Mouse (Mus musculus): ENCODE measurements around the gene Oxct2b. TPM values are rescaled to one million over a fixed set of nuclear protein-coding genes. Genes with fewer than 3 reads are reported as not detected.
"Not testable (repeated sequence)": the region's sequence is repeated elsewhere in the genome, so short reads cannot be mapped to it uniquely, and the experiment has no call there.

Oxct2b gene
- total RNA-seq (2017), result not detected in 2 replicates

DNA sequence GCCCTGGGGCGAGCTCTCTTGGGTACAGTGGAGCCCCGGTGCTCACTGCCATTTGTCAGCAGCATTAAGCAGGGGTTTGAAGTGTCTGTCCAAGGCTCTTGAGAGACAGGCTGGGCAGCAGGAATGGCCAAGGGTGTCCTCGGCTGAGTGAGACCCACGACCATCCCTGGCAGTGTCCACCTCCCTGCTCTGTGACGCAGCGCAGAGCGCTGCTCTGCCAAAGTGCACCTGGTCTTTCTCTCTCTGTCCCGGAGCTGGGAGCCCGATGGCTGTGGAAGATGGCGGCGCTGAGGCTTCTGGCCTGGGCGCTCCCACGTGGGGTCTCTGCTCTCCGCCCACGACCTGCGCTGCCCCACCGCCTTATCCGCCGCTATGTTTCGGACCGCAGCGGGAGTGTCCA, at the start of gene Oxct2b:
Gene Oxct2b (plus strand): TSS at position 256 of the 400 bp plus-strand sequence.
- peak in 1 of 2 experiments; percentile 10; a peak in 1 of 4 replicates for ATAC-seq (replicated peaks in 1 of 2; ENCODE audit: insufficient read depth in 1 of 2, low FRiP score in 2 of 2, low TSS enrichment in 1 of 2, low read depth in 1 of 2, poor library complexity in 2 of 2, severe bottlenecking in 2 of 2)

DNA sequence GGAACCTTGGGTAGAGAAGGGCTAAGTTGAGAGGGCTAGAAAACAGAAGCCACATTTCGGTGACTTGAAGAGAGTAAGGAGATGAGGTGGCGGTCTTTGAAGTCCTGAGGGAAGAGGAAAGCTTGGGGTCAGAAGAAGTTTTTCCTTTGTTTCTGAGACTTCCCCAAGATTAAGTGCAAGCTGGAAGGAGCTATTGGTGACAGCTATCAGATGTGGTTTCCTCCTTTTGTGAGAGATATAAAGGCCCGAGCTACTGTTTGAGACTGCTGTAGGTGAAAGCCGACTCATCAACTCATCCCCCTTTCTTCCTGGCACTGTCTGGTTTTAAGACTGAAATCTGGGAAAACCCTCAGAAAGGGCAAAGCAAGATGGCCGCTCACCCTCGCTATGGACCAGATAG, 47.4 kb upstream of the Oxct2b start:
- no peak for ATAC-seq (replicated peaks in 1 of 2; ENCODE audit: insufficient read depth in 1 of 2, low FRiP score in 2 of 2, low TSS enrichment in 1 of 2, low read depth in 1 of 2, poor library complexity in 2 of 2, severe bottlenecking in 2 of 2)

DNA sequence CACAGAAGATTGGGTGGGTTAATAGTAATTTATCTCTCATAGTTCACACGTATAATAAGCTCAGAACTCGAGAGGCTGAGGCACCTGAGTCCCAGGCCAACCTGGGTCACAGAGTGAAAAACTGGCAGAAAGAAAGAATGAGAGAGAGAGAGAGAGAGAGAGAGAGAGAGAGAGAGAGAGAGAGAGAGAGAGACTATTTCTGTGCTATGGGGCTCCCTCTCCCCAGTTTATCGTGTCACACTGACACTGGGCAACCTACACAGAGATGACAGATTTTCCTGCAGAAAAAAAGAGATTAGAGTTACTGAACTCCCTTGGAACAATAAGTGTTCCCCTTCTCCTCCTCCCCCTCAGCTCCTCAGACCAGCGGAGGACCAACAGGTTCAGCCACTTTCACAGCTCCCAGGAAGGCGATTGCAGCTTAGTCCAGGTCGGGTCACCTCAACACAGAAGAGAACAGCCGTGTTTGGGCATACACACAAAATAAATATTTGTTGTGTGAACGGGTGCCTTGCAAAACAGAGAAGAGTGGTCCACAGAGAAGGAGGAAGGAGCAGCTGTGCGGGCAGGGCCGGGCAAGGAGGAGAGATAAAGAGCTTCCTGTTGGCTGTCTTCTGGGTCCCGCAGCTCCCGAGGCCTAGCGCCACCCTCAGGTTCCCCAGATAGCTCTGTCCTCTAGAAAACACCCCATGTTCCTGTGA, 44.6 kb upstream of the Oxct2b start:
- peak; percentile 96 to 97 for ATAC-seq (replicated peaks in 1 of 2; ENCODE audit: insufficient read depth in 1 of 2, low FRiP score in 2 of 2, low TSS enrichment in 1 of 2, low read depth in 1 of 2, poor library complexity in 2 of 2, severe bottlenecking in 2 of 2)

DNA sequence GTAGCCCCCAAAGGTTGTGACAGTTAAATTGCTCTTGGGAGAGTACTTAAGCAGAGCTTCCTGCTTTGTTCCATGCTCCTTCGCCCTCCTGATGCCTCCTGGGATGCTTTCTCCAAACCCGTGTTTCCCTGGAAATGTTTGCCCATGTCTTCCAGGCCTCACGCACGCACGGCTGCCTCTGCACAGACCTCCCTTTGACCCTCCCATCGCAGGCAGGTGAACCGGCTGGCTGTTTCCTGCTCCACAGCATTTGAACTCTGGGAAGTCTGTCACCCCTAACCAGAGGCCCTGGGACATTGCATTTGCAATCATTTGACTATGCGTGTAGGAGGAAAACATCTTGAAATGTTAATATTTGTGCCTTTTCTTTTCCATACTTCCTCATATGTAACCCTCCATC, 39.1 kb upstream of the Oxct2b start:
- no peak for ATAC-seq (replicated peaks in 1 of 2; ENCODE audit: insufficient read depth in 1 of 2, low FRiP score in 2 of 2, low TSS enrichment in 1 of 2, low read depth in 1 of 2, poor library complexity in 2 of 2, severe bottlenecking in 2 of 2)

DNA sequence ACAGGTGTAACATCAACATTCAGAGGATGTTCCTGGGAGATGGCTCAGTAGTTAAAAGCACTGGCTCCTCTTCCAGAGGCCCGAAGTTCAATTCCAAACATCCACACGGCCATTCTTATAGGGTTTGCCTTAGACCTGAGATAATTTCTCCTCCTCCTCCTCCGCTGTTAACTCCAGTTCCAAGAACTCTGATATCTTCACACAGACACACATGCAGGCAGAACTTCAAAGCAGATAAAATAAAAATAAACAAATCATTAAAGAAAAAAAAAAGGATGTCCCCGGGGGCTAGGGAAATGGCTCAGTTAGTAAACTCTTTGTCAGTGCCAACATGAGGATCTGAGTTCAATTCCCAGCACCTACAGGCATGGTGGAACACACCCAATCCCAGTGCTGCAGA, 37.8 kb upstream of the Oxct2b start:
- no peak for ATAC-seq (replicated peaks in 1 of 2; ENCODE audit: insufficient read depth in 1 of 2, low FRiP score in 2 of 2, low TSS enrichment in 1 of 2, low read depth in 1 of 2, poor library complexity in 2 of 2, severe bottlenecking in 2 of 2)

DNA sequence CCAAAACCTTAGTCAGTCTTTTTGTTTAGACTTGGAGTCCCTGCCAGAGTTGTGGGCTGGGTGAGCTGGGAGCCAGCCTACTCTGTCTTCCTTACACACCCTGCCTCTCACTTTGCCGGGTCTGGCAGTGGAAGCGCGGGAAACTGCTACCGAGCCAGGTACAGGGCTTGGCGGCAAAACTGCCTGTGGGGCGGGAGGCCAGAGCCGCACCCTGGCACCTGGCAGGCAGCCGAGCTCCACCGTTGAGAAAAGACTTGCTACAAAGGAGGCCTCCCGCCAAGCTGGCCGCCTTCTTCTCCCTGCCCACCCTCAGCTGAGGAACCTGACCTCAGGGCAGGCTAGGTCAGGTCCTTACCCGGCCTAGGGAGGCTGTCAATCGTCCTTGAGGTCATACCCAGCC, 35.3 kb upstream of the Oxct2b start:
- no peak for ATAC-seq (replicated peaks in 1 of 2; ENCODE audit: insufficient read depth in 1 of 2, low FRiP score in 2 of 2, low TSS enrichment in 1 of 2, low read depth in 1 of 2, poor library complexity in 2 of 2, severe bottlenecking in 2 of 2)

DNA sequence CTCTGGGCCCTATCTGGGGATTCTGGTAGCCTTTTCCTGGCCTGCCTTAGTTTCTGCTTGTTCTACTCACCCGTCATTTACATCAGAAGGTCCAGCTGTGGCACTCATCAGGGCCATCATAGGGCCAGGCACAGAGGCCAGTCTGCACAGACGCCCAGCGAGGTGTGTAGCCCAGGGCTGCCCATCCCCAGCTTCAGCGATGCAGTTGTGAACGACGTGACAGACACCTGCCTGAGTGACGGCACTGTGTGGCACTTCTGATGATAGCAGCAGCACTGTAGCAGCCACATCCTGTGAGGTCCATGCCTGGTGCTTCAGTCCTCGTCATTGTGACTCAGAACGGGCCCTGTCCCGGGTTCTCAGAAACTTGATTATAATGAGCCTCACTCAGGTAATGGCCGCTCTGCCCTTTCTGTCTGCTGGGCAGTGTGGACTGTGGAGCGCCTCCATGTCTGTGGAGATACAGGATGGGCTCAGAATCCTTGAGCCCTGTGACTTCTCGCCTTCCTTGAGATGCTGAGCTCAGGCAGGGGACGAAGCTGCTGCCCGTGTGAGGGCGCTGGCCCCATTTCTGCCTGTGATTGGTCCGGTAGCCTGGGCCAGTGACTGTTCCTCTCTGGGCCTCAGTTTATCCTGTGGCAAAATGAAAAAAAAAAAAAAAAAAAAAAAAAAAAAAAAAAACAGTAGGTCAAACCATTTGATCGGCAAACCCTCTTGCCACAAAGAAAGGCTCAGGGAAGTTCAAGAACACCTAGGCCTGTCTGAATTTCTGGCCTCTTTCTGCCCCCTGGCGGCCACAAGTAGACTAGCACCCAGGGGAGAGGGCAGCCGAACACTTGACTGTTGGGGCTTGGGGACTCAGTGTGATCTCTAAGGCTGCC, 33.5 kb upstream of the Oxct2b start:
- ATAC-seq (replicated peaks in 1 of 2; ENCODE audit: insufficient read depth in 1 of 2, low FRiP score in 2 of 2, low TSS enrichment in 1 of 2, low read depth in 1 of 2, poor library complexity in 2 of 2, severe bottlenecking in 2 of 2), result peak; percentile 76 to 81; a peak in 3 of 4 replicates

DNA sequence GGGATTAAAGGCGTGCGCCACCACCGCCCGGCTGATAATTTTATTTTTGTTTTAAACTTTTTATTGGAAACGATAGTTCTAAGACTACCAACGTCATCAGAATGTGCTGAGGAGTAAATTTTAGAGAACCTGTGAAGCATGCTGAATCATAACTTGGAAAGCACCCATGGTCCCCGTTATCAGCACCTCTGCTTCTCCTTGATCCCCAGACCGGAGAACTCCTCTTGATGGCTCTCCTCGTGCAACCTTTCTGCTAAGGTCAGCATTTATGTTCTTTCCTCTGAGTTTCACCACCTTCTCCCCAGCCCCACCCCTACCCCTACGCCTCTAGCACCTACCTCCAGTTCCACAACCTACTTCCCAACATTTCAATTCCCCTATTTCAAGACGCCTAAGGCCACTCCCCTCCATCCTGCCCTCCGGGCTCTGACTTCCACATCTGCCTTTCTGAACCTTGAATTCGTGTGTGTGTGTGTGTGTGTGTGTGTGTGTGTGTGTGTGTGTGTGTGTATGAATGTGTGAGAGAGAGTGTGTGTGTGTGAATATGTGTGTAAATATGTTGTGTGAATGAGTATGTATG, 32.7 kb upstream of the Oxct2b start:
- ATAC-seq (replicated peaks in 1 of 2; ENCODE audit: insufficient read depth in 1 of 2, low FRiP score in 2 of 2, low TSS enrichment in 1 of 2, low read depth in 1 of 2, poor library complexity in 2 of 2, severe bottlenecking in 2 of 2), result no peak

DNA sequence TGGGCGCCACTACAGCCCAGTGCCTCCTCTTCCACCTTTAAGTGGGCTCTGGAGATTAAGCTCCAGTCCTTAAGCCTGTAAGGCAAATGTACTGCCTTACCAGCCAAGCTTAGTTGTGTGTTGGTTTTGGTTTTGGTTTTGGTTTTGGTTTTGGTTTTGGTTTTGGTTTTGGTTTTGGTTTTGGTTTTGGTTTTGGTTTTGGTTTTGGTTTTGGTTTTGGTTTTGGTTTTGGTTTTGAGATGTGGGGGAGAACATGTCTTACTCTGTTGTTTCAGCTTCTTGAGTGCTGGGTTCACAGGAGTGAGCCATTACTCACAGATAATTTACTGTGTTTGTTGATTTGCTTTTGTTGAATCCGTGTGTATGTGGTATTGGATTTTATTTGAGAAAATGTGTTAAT, 30.8 kb upstream of the Oxct2b start:
- ATAC-seq (replicated peaks in 1 of 2; ENCODE audit: insufficient read depth in 1 of 2, low FRiP score in 2 of 2, low TSS enrichment in 1 of 2, low read depth in 1 of 2, poor library complexity in 2 of 2, severe bottlenecking in 2 of 2), result no peak

DNA sequence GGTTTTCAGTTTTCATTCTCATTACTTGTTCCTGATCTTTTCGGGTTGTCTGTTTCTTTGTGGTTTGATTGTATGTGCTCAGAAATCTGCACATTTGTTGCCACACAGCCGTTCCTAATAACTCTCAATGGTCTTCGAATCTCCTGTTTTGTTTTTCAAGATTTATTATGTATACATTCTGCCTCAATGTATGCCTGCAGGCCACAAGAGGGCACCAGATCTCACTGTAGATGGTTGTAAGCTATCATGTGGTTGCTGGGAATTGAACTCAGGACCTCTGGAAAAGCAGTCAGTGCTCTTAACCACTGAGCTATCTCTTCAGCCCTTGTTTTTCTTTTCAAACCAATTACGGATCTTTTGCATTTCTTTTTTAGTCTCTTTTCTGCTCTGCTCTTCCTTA, 29.7 kb upstream of the Oxct2b start:
- ATAC-seq (replicated peaks in 1 of 2; ENCODE audit: insufficient read depth in 1 of 2, low FRiP score in 2 of 2, low TSS enrichment in 1 of 2, low read depth in 1 of 2, poor library complexity in 2 of 2, severe bottlenecking in 2 of 2), result no peak

DNA sequence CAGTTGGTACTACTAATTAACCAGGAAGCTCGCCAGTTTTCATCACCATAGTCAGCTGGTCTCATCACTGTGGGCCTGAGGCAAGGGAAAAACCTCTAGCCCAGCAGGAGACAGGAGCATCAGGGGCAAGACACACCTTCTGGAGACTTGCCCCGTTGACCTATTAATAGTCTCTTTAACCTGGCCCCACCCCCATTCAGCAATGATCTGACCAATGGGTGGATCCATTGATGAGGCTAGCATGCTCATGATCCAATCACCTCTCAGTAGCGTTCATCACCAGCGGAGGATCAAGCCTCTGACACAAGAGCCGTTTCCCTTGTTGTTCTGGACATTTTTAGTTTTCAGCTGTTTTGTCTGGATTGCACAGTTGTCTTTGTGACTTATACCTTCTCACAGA, 23.4 kb upstream of the Oxct2b start:
- ATAC-seq (replicated peaks in 1 of 2; ENCODE audit: insufficient read depth in 1 of 2, low FRiP score in 2 of 2, low TSS enrichment in 1 of 2, low read depth in 1 of 2, poor library complexity in 2 of 2, severe bottlenecking in 2 of 2), result no peak

DNA sequence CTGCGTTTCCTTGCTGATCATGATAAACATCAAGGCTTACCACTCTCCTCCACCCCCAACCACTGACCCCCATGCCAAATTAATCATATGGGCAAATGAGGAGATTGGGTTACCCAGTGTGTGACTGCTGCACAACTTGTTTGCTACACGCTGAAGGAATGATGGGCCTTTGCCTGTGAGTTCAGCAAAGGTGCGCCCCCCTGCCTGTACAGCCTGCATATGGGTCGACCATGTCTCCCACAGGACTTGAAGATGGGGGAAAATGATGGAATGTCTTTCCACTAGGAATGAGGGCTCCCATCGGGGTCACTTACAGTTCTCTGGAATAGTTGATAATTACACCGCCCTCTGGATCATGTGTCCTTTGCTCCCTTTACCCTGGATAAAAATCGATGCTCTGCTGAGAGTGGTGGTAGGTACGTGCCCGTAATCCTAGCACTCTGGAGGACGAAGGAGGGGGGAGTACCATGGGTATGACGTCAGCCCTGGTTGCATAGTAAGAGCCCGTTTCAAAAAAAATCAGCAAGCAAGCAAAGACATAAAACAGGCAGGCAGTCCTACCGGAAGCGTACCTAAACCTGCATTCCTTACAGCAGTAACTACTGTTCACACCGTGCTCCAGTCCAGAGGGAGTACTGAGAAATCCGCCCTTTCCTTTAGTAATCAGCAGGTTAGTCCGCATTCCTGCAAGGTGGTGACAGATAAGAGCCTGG, 22.8 kb upstream of the Oxct2b start:
- ATAC-seq (replicated peaks in 1 of 2; ENCODE audit: insufficient read depth in 1 of 2, low FRiP score in 2 of 2, low TSS enrichment in 1 of 2, low read depth in 1 of 2, poor library complexity in 2 of 2, severe bottlenecking in 2 of 2), result no peak

DNA sequence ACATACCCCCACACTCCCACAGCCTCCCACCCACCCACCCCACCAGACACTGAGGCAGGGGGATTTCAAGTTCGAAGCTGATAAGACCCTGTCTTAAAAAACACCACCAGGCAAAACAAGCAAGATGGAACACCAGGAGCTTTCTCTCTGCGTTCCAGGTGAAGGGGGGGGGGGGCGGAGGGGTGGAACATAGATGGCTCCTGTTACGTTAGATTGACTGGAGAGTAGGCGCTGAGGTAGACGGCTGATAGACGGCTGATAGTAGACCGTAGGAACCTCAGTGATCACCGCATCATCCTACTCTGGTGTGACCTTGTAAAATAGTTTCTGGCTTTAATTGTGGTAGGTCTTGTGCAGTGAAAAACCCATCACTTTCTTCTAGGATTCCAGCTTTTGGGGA, 22.2 kb upstream of the Oxct2b start:
- ATAC-seq (replicated peaks in 1 of 2; ENCODE audit: insufficient read depth in 1 of 2, low FRiP score in 2 of 2, low TSS enrichment in 1 of 2, low read depth in 1 of 2, poor library complexity in 2 of 2, severe bottlenecking in 2 of 2), result no peak

DNA sequence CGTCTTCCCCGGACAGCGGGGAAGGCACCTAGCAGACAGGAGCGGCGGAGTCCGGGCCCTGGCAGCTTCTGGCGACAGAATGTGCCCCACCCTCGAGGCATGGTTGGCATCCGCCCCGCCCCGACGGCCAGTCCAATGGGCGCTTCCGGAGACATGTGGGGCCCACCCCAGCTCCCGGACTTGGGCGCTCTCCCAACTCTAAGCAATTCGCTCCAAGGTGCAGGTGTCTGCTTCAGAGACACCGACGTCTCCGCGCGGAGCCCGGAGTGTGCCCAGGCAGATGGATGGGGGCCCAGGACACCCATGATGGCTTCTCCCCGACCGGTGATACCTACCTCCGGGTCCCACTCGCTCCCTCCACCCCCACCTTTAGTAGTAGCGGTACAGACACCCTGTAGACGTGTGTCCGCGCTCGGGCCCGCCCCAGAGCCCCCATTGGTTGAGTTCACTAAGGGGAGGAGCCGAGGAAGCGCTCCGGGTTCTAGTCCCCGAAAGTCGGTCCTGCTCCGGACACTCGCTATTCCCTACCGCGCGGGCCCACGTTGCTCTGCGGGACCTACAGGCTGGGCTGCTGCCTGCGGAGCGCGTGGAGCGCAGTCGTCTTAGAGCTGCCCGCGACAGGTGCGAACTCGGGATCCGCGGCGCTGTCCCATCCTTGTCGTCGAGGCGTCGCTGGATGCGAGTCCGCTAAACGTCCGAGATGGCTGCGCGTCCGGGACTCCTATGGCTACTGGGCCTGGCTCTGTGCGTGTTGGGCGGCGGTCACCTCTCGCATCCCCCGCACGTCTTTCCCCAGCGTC, 11.2 kb upstream of the Oxct2b start, which contains the start of gene Bmp8b:
Gene Bmp8b (plus strand): TSS at position 515 of the 800 bp plus-strand sequence.
- ATAC-seq (replicated peaks in 1 of 2; ENCODE audit: insufficient read depth in 1 of 2, low FRiP score in 2 of 2, low TSS enrichment in 1 of 2, low read depth in 1 of 2, poor library complexity in 2 of 2, severe bottlenecking in 2 of 2), result peak; percentile 33 to 49; a peak in 3 of 4 replicates

DNA sequence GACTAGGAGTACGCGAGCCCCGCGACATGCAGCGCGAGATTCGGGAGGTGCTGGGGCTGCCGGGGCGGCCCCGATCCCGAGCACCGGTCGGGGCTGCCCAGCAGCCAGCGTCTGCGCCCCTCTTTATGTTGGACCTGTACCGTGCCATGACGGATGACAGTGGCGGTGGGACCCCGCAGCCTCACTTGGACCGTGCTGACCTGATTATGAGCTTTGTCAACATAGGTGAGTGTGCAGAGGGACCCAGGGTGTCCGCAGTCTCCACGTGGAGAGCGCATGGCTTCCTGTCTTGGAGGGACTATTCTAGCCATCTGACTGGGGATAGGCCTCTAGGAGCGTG, 10.6 kb upstream of the Oxct2b start:
- no peak for ATAC-seq (replicated peaks in 1 of 2; ENCODE audit: insufficient read depth in 1 of 2, low FRiP score in 2 of 2, low TSS enrichment in 1 of 2, low read depth in 1 of 2, poor library complexity in 2 of 2, severe bottlenecking in 2 of 2)

DNA sequence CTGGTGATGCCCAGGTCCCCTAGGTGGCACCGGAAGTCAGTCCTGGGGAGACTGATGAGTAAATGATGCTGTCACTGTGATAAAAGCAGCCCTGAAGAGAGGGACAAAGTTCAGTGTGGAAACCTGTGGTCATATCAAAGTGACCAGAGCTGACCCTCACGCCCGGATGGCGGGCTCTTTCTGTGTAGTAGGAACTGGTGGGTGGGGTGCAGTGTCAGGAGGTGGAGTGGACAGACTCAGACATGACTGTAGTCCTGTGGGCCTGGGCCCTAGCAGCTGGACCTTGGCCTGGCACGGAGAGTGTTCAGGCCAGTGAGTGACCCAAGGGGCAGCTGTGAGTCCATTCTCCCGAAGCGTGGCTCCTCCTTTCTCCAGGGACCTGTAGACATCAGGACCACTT, 10.1 kb upstream of the Oxct2b start:
- not testable (repeated sequence) for ATAC-seq (replicated peaks in 1 of 2; ENCODE audit: insufficient read depth in 1 of 2, low FRiP score in 2 of 2, low TSS enrichment in 1 of 2, low read depth in 1 of 2, poor library complexity in 2 of 2, severe bottlenecking in 2 of 2)

DNA sequence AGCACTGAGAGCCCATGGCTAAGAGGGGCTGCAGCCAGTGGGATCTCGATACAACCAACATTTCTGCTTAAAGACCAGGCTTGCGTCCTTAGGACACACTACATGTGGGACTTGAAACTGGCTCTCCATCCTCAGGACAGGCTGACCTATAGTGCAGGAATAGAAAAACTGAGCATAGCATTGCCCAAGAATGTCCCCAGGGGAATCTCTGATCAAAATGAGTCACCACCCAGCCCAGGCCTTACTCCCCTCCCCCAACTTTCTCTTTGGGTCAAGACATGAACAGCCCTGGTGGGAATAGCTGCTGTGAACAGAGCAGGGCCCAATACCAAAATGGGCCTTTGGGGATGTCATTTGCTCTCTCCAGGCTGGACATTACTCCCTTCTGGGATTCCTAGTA, 9.2 kb upstream of the Oxct2b start:
- ATAC-seq (replicated peaks in 1 of 2; ENCODE audit: insufficient read depth in 1 of 2, low FRiP score in 2 of 2, low TSS enrichment in 1 of 2, low read depth in 1 of 2, poor library complexity in 2 of 2, severe bottlenecking in 2 of 2), result no peak

All from hematopoietic stem cell, adult 5-6 weeks (primary cell).